Mouse (Mus musculus) erythroblast, embryonic 14.5 days (primary cell): Measurements from ENCODE around the gene Clps.

ENCODE experiments used
- GATA1 ChIP-seq: IDR thresholded peaks from 2 replicates; pipeline ENCODE4 v1.6.1; 2012; ENCODE audit warnings: low read length, inconsistent platforms, mixed read lengths
- TAL1 ChIP-seq: IDR thresholded peaks from 3 replicates; pipeline ENCODE4 v1.6.1; 2012; ENCODE audit warnings: low read length, inconsistent platforms, mixed read lengths

- TF ChIP-seq GATA1 (no peak), TAL1 (no peak)
Observed at GRCm38 (mm10) chr17:28591476-28591875, 30.9 kb upstream of the Clps start.
